Mouse (Mus musculus): ENCODE data around the gene Tmem169. TPM values are rescaled to one million over a fixed set of nuclear protein-coding genes. Genes with fewer than 3 reads are reported as not detected.

The Tmem169 gene
- polyA plus RNA-seq (2014; fragmentation: Illumina TruSeq; extraction: RNeasy Lipid Tissue Mini Kit (QIAGEN cat#74804); ENCODE audit: low read depth, low replicate concordance) = 0.53 TPM

GRCm38 (mm10) chr1:72283992-72284485 lies at the start of gene Tmem169, which contains the start of gene Pecr:
Gene Tmem169 (plus strand): TSS chr1:72284369.
Gene Pecr (minus strand): TSS chr1:72284314.

GRCm38 (mm10) chr1:72307317-72307798 lies 23.2 kb downstream of the Tmem169 start, which contains the start of gene Xrcc5:
Gene Xrcc5 (plus strand): TSS chr1:72307421.

Other genes starting within 250 kb of the Tmem169 start
- 56.4 TPM for gene Mreg, start 72.1 kb upstream of the Tmem169 start, polyA plus RNA-seq (2014; fragmentation: Illumina TruSeq; extraction: RNeasy Lipid Tissue Mini Kit (QIAGEN cat#74804); ENCODE audit: low read depth, low replicate concordance)
- gene Pecr, start 55 bp upstream of the Tmem169 start, polyA plus RNA-seq (2014; fragmentation: Illumina TruSeq; extraction: RNeasy Lipid Tissue Mini Kit (QIAGEN cat#74804); ENCODE audit: low read depth, low replicate concordance) = 184 TPM
- gene Xrcc5, start 23.1 kb downstream of the Tmem169 start, polyA plus RNA-seq (2014; fragmentation: Illumina TruSeq; extraction: RNeasy Lipid Tissue Mini Kit (QIAGEN cat#74804); ENCODE audit: low read depth, low replicate concordance) = 26.3 TPM